Mouse (Mus musculus): Measurements from ENCODE around the gene Pdzd7. TPM values are rescaled to one million over a fixed set of nuclear protein-coding genes. Genes with fewer than 3 reads are reported as not detected.

Pdzd7 gene
- polyA plus RNA-seq, 1 experiment from 2014 or later: 0.41 TPM

DNA sequence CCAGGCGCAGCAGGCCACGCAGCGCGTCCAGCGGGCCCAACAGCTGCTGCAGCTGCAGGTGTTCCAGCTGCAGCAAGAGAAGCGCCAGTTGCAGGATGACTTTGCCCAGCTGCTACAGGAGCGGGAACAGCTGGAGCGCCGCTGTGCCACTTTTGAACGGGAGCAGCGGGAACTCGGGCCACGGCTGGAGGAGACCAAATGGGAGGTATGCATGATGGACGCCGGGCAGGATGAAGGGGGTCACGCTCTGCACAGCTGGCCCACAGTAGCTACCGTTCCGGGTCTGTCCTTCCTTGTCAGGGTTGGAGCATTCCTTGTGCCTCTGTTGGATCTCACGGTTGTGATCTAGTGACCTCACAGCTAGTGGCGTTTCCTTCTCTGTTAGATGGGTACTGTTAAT is 20.7 kb downstream of the Pdzd7 start:
- 90% methylated on average over 20 of the region's 20 CpGs for WGBS
- no peak for ATAC-seq (replicated peaks; ENCODE audit: insufficient number of reproducible peaks, low FRiP score, low TSS enrichment, low read depth)

DNA sequence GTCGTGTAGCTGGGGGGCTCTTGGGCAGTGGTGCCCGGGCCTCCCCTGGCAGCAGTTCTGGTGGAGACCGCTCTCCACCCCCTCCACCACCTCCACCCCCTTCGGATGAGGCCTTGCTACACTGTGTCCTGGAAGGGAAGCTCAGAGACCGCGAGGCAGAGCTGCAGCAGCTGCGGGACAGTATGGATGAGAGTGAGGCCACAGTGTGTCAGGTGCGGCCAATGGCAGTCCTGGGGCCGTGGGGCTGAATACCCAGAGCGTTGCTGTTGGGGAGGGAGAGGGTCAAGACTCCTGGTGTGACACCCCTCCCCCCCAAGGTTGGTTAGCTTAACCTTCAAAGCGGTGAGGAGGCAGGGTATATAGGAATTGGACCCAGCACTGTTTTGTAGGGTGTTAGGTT is 21.5 kb downstream of the Pdzd7 start:
- 83% methylated on average over 11 of the region's 11 CpGs for WGBS
- Histone ChIP-seq H3K9me3 (replicated peaks; ENCODE audit: control insufficient read depth, low read length) (no peaks in the 10 kb centered on the region), H3K27me3 (ENCODE audit: control insufficient read depth, insufficient read depth, low read length) (no peaks in the 10 kb centered on the region), H3K4me2 (ENCODE audit: low read depth, low read length) (no peak overlapping the region), H3K4me1 (ENCODE audit: control insufficient read depth, insufficient read depth, low read length) (peaks cover 4% of the 10 kb centered on the region), H3K36me3 (replicated peaks; ENCODE audit: control insufficient read depth, insufficient read depth, low read depth, low read length) (peaks cover 23% of the 10 kb centered on the region), H3K4me3 (ENCODE audit: low read depth, low read length) (no peak overlapping the region), H3K27ac (replicated peaks; ENCODE audit: low read depth, low read length) (no peak overlapping the region), H3K9ac (replicated peaks; ENCODE audit: low read length) (no peak overlapping the region)
- ATAC-seq (replicated peaks; ENCODE audit: insufficient number of reproducible peaks, low FRiP score, low TSS enrichment, low read depth) (no peak), DNase-seq (ENCODE audit: low spot score) (no peak)

More for the DNA sequence above, 20.7 kb downstream of the Pdzd7 start:
- H3K9me3 ChIP-seq (replicated peaks; ENCODE audit: control insufficient read depth, low read length): no peaks in the 10 kb centered on the region
- H3K27ac ChIP-seq (replicated peaks; ENCODE audit: low read depth, low read length): no peak overlapping the region
- peaks cover 23% of the 10 kb centered on the region for H3K36me3 ChIP-seq (replicated peaks; ENCODE audit: control insufficient read depth, insufficient read depth, low read depth, low read length)
- H3K4me2 ChIP-seq (ENCODE audit: low read depth, low read length): no peak overlapping the region
- peaks cover 4% of the 10 kb centered on the region for H3K4me1 ChIP-seq (ENCODE audit: control insufficient read depth, insufficient read depth, low read length)
- no peak overlapping the region for H3K9ac ChIP-seq (replicated peaks; ENCODE audit: low read length)
- no peak for DNase-seq (ENCODE audit: low spot score)
- no peak overlapping the region for H3K4me3 ChIP-seq (ENCODE audit: low read depth, low read length)
- no peaks in the 10 kb centered on the region for H3K27me3 ChIP-seq (ENCODE audit: control insufficient read depth, insufficient read depth, low read length)

DNA sequence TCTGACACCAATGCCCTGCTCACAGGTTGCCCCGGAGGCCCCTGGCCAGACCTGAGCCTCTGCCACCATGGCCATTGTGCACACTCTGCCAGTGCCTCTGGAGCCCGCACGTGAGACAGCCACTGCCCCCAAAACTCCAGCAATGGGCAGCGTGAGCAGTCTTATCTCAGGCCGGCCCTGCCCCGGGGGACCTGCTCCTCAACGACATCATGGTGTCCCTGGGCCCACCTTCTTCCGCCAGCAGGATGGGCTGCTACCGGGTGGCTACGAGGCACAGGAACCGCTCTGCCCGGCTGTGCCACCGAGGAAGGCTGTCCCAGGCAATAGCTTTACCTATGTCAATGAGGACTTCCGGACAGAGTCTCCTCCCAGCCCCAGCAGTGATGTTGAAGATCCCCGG is 24.2 kb downstream of the Pdzd7 start:
- ATAC-seq (replicated peaks; ENCODE audit: insufficient number of reproducible peaks, low FRiP score, low TSS enrichment, low read depth) (no peak), DNase-seq (ENCODE audit: low spot score) (no peak)
- no peak overlapping the region for H3K4me2 ChIP-seq (ENCODE audit: low read depth, low read length)
- H3K4me1 ChIP-seq (ENCODE audit: control insufficient read depth, insufficient read depth, low read length): peaks cover 4% of the 10 kb centered on the region
- no peaks in the 10 kb centered on the region for H3K9me3 ChIP-seq (replicated peaks; ENCODE audit: control insufficient read depth, low read length)
- H3K4me3 ChIP-seq (ENCODE audit: low read depth, low read length): no peak overlapping the region
- no peak overlapping the region for H3K9ac ChIP-seq (replicated peaks; ENCODE audit: low read length)
- H3K27ac ChIP-seq (replicated peaks; ENCODE audit: low read depth, low read length): no peak overlapping the region
- 92% methylated on average over 15 of the region's 15 CpGs for WGBS
- H3K36me3 ChIP-seq (replicated peaks; ENCODE audit: control insufficient read depth, insufficient read depth, low read depth, low read length): peaks cover 11% of the 10 kb centered on the region
- H3K27me3 ChIP-seq (ENCODE audit: control insufficient read depth, insufficient read depth, low read length): no peaks in the 10 kb centered on the region

DNA sequence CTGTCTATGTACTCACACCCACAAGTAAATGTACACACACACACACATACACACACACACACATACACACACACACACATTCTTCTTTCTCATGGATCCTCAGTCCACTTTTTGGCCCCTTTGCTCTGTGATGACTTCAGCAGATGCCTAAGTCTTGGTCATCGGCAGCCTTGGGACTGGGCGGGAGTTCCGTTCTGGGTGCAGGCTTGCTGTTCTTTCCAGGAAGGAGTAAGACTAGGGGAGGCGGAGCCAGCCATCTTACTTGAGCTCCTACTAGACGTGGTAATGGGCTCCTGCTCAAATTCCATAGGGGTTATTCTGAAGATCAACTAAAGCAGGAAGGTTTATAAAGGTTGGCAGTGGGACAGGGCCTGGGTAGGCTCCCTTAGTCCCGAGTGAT is 25.2 kb downstream of the Pdzd7 start:
- ATAC-seq (replicated peaks; ENCODE audit: insufficient number of reproducible peaks, low FRiP score, low TSS enrichment, low read depth) (no peak), DNase-seq (ENCODE audit: low spot score) (no peak)
- 59% methylated on average over 6 of the region's 6 CpGs for WGBS
- Histone ChIP-seq H3K27me3 (ENCODE audit: control insufficient read depth, insufficient read depth, low read length) (no peaks in the 10 kb centered on the region), H3K4me2 (ENCODE audit: low read depth, low read length) (no peak overlapping the region), H3K27ac (replicated peaks; ENCODE audit: low read depth, low read length) (no peak overlapping the region), H3K4me3 (ENCODE audit: low read depth, low read length) (no peak overlapping the region), H3K4me1 (ENCODE audit: control insufficient read depth, insufficient read depth, low read length) (peaks cover 4% of the 10 kb centered on the region), H3K36me3 (replicated peaks; ENCODE audit: control insufficient read depth, insufficient read depth, low read depth, low read length) (peaks cover 6% of the 10 kb centered on the region), H3K9me3 (replicated peaks; ENCODE audit: control insufficient read depth, low read length) (no peaks in the 10 kb centered on the region), H3K9ac (replicated peaks; ENCODE audit: low read length) (no peak overlapping the region)

DNA sequence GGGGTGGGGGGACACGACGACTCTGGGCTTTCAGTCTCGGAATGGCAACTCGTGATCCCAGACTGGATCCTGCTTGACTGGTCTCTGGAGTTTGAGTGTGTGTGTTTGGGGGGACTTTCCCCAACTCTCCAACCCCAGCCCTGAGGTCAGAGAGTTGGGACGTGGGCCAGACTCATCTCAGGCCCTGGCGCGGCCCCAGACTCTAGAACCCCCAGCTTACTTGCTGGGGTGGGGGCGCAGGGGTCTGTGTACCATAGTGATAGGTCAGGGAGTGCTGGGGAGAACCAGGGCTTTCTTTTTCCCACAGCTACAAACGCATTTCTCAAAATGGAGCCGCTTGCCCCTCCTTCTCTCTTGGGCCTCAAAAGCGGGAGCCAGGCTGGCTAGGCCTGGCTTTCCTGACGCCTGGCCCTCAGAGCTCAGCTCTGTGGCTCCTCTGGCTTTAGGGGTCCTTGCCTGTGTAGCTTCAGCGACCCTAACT is 27.1 kb downstream of the Pdzd7 start:
- 0% methylated on average over 13 of the region's 13 CpGs for WGBS

DNA sequence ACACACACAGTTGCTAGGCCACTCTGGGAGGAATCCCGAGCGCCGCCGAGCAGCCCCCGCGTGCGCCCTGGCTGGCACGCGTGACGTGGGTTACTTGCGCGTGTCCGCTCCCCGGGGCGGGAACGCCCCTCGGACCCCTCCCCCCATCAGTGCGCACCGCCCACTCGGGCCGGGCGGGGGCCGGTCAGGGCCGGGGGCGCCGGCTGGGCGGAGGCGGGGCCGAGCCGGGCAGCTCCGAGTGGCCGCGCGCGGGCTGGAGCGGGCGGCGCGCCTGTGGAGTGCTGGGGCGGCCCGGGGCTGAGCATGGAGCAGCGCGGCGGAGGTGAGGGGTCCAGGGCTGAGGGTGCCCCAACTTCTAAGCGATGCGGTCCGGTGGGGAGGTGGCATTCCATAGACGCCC is 27.6 kb downstream of the Pdzd7 start:
- WGBS: 1% methylated on average over 28 of the region's 48 CpGs
- no peaks in the 10 kb centered on the region for H3K9me3 ChIP-seq (replicated peaks; ENCODE audit: control insufficient read depth, low read length)
- peak overlapping the region; percentile 90 for H3K4me2 ChIP-seq (ENCODE audit: low read depth, low read length)
- ATAC-seq (replicated peaks; ENCODE audit: insufficient number of reproducible peaks, low FRiP score, low TSS enrichment, low read depth) (peak; percentile 68), DNase-seq (ENCODE audit: low spot score) (peak; percentile 89)
- H3K9ac ChIP-seq (replicated peaks; ENCODE audit: low read length): peak overlapping the region; percentile 96
- peak overlapping the region; percentile 97 for H3K27ac ChIP-seq (replicated peaks; ENCODE audit: low read depth, low read length)
- peak overlapping the region; percentile 78 for H3K4me3 ChIP-seq (ENCODE audit: low read depth, low read length)
- H3K4me1 ChIP-seq (ENCODE audit: control insufficient read depth, insufficient read depth, low read length): peaks cover 2% of the 10 kb centered on the region; the same call in 1 of the 2 replicates
- H3K36me3 ChIP-seq (replicated peaks; ENCODE audit: control insufficient read depth, insufficient read depth, low read depth, low read length): no peaks in the 10 kb centered on the region
- H3K27me3 ChIP-seq (ENCODE audit: control insufficient read depth, insufficient read depth, low read length): no peaks in the 10 kb centered on the region

More for the DNA sequence above, 27.1 kb downstream of the Pdzd7 start:
- Histone ChIP-seq H3K4me2 (ENCODE audit: low read depth, low read length) (peak overlapping the region; percentile 90), H3K36me3 (replicated peaks; ENCODE audit: control insufficient read depth, insufficient read depth, low read depth, low read length) (no peaks in the 10 kb centered on the region), H3K9me3 (replicated peaks; ENCODE audit: control insufficient read depth, low read length) (no peaks in the 10 kb centered on the region), H3K4me3 (ENCODE audit: low read depth, low read length) (peak overlapping the region; percentile 78), H3K4me1 (ENCODE audit: control insufficient read depth, insufficient read depth, low read length) (peaks cover 2% of the 10 kb centered on the region; the same call in 1 of the 2 replicates), H3K27ac (replicated peaks; ENCODE audit: low read depth, low read length) (peak overlapping the region; percentile 97), H3K27me3 (ENCODE audit: control insufficient read depth, insufficient read depth, low read length) (no peaks in the 10 kb centered on the region), H3K9ac (replicated peaks; ENCODE audit: low read length) (peak overlapping the region; percentile 96)
- ATAC-seq (replicated peaks; ENCODE audit: insufficient number of reproducible peaks, low FRiP score, low TSS enrichment, low read depth) (no peak), DNase-seq (ENCODE audit: low spot score) (peak; percentile 53)

DNA sequence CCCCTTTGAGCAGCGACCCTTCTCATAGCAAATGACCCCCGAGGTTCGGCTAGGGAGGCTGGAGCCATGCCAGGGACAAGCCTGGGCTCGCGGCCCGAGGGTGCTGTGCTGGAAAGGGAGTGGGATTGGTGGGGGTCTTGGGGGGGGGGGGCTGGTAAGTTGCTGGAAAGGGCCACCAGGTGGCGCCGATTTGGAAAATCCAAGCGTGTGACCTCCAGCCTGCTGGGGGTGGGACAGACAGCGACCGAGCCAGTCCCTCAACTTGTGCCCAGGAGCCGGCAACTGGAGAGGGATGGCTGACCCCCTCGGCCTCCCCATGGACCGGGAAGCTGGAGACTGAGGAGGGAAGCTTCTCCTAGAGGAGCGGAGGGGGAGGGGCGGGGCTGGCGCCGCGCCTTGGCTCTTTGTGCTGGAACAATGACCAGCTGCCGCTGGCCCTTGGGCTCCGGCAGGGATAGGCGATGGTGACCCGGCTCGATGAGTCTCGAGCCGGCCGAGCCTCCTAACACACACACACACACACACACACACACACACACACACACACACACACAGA is 28.2 kb downstream of the Pdzd7 start:
- Histone ChIP-seq H3K27me3 (ENCODE audit: control insufficient read depth, insufficient read depth, low read length) (no peaks in the 10 kb centered on the region), H3K27ac (replicated peaks; ENCODE audit: low read depth, low read length) (peak overlapping the region; percentile 97), H3K9me3 (replicated peaks; ENCODE audit: control insufficient read depth, low read length) (no peaks in the 10 kb centered on the region), H3K36me3 (replicated peaks; ENCODE audit: control insufficient read depth, insufficient read depth, low read depth, low read length) (no peaks in the 10 kb centered on the region), H3K9ac (replicated peaks; ENCODE audit: low read length) (peak overlapping the region; percentile 96), H3K4me3 (ENCODE audit: low read depth, low read length) (peak overlapping the region; percentile 78), H3K4me2 (ENCODE audit: low read depth, low read length) (peak overlapping the region; percentile 90), H3K4me1 (ENCODE audit: control insufficient read depth, insufficient read depth, low read length) (peaks cover 2% of the 10 kb centered on the region; the same call in 1 of the 2 replicates)
- 0% methylated on average over 18 of the region's 27 CpGs for WGBS
- DNase-seq (ENCODE audit: low spot score) (peak; percentile 86), ATAC-seq (replicated peaks; ENCODE audit: insufficient number of reproducible peaks, low FRiP score, low TSS enrichment, low read depth) (peak; percentile 55)

DNA sequence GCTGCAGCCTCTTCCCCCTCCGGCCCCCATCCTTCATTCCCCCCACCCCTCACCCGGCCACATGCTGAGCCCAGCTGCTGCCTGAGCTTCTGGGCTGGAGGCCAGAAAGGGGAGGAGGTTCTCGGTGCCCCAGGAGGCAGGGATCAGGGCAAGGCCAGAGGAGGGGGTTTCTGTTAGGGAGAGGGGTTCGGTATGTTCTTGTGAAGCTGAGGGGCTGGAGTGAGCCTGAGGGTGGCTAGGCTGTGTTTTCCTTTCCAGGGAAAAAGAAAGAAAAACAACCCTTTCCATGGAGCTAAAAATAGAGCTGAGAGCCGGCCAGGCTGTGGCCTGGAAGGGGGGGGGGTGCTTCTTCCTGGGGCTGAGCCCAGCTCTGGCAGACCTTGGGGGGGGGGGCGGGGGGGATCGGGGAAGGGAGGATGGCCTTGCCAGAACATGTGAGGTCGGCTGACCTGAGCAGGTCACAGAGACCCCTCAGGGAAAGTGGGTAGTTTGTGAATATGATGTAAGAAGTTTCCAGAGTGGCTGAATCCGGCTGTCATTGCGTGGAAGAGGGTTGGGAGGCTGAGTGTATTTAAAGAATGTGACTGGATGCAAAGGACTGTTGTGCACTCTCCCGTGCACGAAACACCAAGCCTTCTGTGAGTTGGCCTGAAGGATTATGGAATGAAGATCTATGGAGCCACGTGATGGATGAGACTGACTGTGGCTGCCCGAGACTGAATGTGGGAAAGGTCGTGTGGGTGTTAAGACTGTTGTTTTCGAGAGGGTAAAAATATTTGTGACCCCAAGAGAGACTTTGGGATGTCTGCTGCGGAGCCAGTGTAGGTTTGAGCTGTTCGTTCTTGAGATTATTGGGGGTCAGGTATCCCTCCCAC is 28.9 kb downstream of the Pdzd7 start:
- H3K36me3 ChIP-seq (replicated peaks; ENCODE audit: control insufficient read depth, insufficient read depth, low read depth, low read length): no peaks in the 10 kb centered on the region
- H3K27ac ChIP-seq (replicated peaks; ENCODE audit: low read depth, low read length): peak overlapping the region; percentile 97
- 0% methylated on average over 18 of the region's 18 CpGs for WGBS
- H3K4me1 ChIP-seq (ENCODE audit: control insufficient read depth, insufficient read depth, low read length): peaks cover 2% of the 10 kb centered on the region; the same call in 1 of the 2 replicates
- peak overlapping the region; percentile 90 for H3K4me2 ChIP-seq (ENCODE audit: low read depth, low read length)
- H3K9me3 ChIP-seq (replicated peaks; ENCODE audit: control insufficient read depth, low read length): no peaks in the 10 kb centered on the region
- no peaks in the 10 kb centered on the region for H3K27me3 ChIP-seq (ENCODE audit: control insufficient read depth, insufficient read depth, low read length)
- H3K9ac ChIP-seq (replicated peaks; ENCODE audit: low read length): peak overlapping the region; percentile 96
- H3K4me3 ChIP-seq (ENCODE audit: low read depth, low read length): peak overlapping the region; percentile 78
- DNase-seq (ENCODE audit: low spot score) (peak; percentile 76), ATAC-seq (replicated peaks; ENCODE audit: insufficient number of reproducible peaks, low FRiP score, low TSS enrichment, low read depth) (peak; percentile 11; the same call in 1 of the 2 replicates)
